Mouse (Mus musculus) intestine, embryonic 14.5 days (tissue): Measurements from ENCODE around the gene Eno3. TPM values are rescaled to one million over a fixed set of nuclear protein-coding genes. Genes with fewer than 3 reads are reported as not detected.

Experiments
- ATAC-seq: fragments of 200-750 bp; cut with Nextera tagmentation; replicated peaks from 2 replicates; pipeline ENCODE4 v1.8.0; 2017; ENCODE audit warnings: low read depth, moderate number of reproducible peaks, moderate TSS enrichment, moderate library complexity; ENCODE audit not compliant: low FRiP score, low TSS enrichment
- DNase-seq: peaks from one replicate; pipeline ENCODE4 v3.0.0-alpha.2; 2018; ENCODE audit warnings: low spot score
- H3K27ac ChIP-seq: fragments of 300-500 bp; sonication (generic); 2 replicates; pipeline ENCODE4 v1.5.1; 2014; ENCODE audit warnings: low read depth, mild to moderate bottlenecking, control low read depth
- H3K27me3 ChIP-seq: fragments of 300-500 bp; sonication (generic); replicated peaks from 2 replicates; pipeline ENCODE4 v1.6.1; 2014; ENCODE audit warnings: low read length, control low read depth; ENCODE audit not compliant: control insufficient read depth, insufficient read depth
- H3K36me3 ChIP-seq: fragments of 300-500 bp; sonication (generic); 2 replicates; pipeline ENCODE4 v1.6.1; 2014; ENCODE audit warnings: low read length, control low read depth; ENCODE audit not compliant: control insufficient read depth, insufficient read depth
- H3K4me1 ChIP-seq: fragments of 300-500 bp; sonication (generic); replicated peaks from 2 replicates; pipeline ENCODE4 v1.6.1; 2014; ENCODE audit warnings: low read length, control low read depth, mixed read lengths; ENCODE audit not compliant: control insufficient read depth, insufficient read depth
- H3K4me2 ChIP-seq: fragments of 300-500 bp; sonication (generic); 2 replicates; pipeline ENCODE4 v1.6.1; 2014; ENCODE audit warnings: low read length
- H3K4me3 ChIP-seq: fragments of 300-500 bp; sonication (generic); 2 replicates; pipeline ENCODE4 v1.5.1; 2014; ENCODE audit warnings: low read depth, low read length, control low read depth, mixed read lengths
- H3K9ac ChIP-seq: fragments of 300-500 bp; sonication (generic); 2 replicates; pipeline ENCODE4 v1.6.1; 2014; ENCODE audit warnings: mild to moderate bottlenecking, low read length
- H3K9me3 ChIP-seq: fragments of 300-500 bp; sonication (generic); 2 replicates; pipeline ENCODE4 v1.6.1; 2016; ENCODE audit warnings: low read length, control low read depth; ENCODE audit not compliant: control insufficient read depth
- WGBS: fragments of 180-500 bp; shearing (Covaris S2); extraction: QIAGEN DNeasy Blood & Tissue Kit; methylation state at CpG from one replicate; pipeline ENCODE4 v1.1.7; 2014; 5-methylcytosine and 5-hydroxymethylcytosine counted together
- polyA plus RNA-seq: library from polyadenylated mRNA; unstranded; fragments of >200 nt; fragmentation: Nextera tagmentation; extraction: Ambion mirVana; gene quantifications from 2 replicates; pipeline ENCODE4 v1.2.1, GENCODE M21; 2014

Eno3 gene
- polyA plus RNA-seq, 1 experiment from 2014 or later, result 13.5 TPM

GRCm38 (mm10) chr11:70657991-70658390, 989 bp downstream of the Eno3 start:
- Histone ChIP-seq H3K4me1 (peaks cover 23% of the 10 kb centered on the region), H3K36me3 (peaks cover 18% of the 10 kb centered on the region), H3K27me3 (no peaks in the 10 kb centered on the region), H3K9me3 (no peaks in the 10 kb centered on the region), H3K4me3 (no peak overlapping the region), H3K9ac (no peak overlapping the region), H3K4me2 (no peak overlapping the region), H3K27ac (no peak overlapping the region)
- no peak for DNase-seq
- WGBS, result 56% methylated on average over 9 of the region's 9 CpGs
- no peak for ATAC-seq

GRCm38 (mm10) chr11:70658521-70658920, 1.5 kb downstream of the Eno3 start:
- Histone ChIP-seq H3K9me3 (no peaks in the 10 kb centered on the region), H3K4me2 (no peak overlapping the region), H3K27me3 (no peaks in the 10 kb centered on the region), H3K4me3 (no peak overlapping the region), H3K9ac (no peak overlapping the region), H3K4me1 (peaks cover 23% of the 10 kb centered on the region), H3K27ac (no peak overlapping the region), H3K36me3 (peaks cover 21% of the 10 kb centered on the region)
- no peak for DNase-seq
- WGBS, result 92% methylated on average over 5 of the region's 5 CpGs
- no peak for ATAC-seq

- Histone ChIP-seq H3K9me3 (no peaks in the 10 kb centered on the region), H3K4me2 (no peak overlapping the region), H3K27me3 (no peaks in the 10 kb centered on the region), H3K4me3 (no peak overlapping the region), H3K27ac (no peak overlapping the region), H3K36me3 (peaks cover 25% of the 10 kb centered on the region), H3K9ac (no peak overlapping the region), H3K4me1 (peaks cover 23% of the 10 kb centered on the region)
- ATAC-seq (no peak), DNase-seq (no peak)
- WGBS, result 67% methylated on average over 8 of the region's 8 CpGs
Measured at GRCm38 (mm10) chr11:70658942-70659341, 1.9 kb downstream of the Eno3 start.

GRCm38 (mm10) chr11:70660571-70660970, 3.6 kb downstream of the Eno3 start:
- ATAC-seq (no peak), DNase-seq (no peak)
- Histone ChIP-seq H3K4me3 (no peak overlapping the region), H3K4me2 (no peak overlapping the region), H3K27ac (no peak overlapping the region), H3K36me3 (peaks cover 40% of the 10 kb centered on the region), H3K4me1 (peaks cover 23% of the 10 kb centered on the region), H3K9ac (no peak overlapping the region), H3K9me3 (no peaks in the 10 kb centered on the region), H3K27me3 (no peaks in the 10 kb centered on the region)
- 85% methylated on average over 8 of the region's 8 CpGs for WGBS

- H3K4me1 ChIP-seq, result peaks cover 15% of the 10 kb centered on the region
- no peak overlapping the region for H3K27ac ChIP-seq
- no peak overlapping the region for H3K4me3 ChIP-seq
- H3K9ac ChIP-seq, result no peak overlapping the region
- DNase-seq (no peak), ATAC-seq (no peak)
- WGBS, result 92% methylated on average over 8 of the region's 8 CpGs
- H3K36me3 ChIP-seq, result peaks cover 54% of the 10 kb centered on the region
- H3K4me2 ChIP-seq, result no peak overlapping the region
- no peaks in the 10 kb centered on the region for H3K27me3 ChIP-seq
- no peaks in the 10 kb centered on the region for H3K9me3 ChIP-seq
Measured at GRCm38 (mm10) chr11:70663101-70663500, 6.1 kb downstream of the Eno3 start.

GRCm38 (mm10) chr11:70663957-70664356, 7.0 kb downstream of the Eno3 start:
- H3K36me3 ChIP-seq, result peaks cover 54% of the 10 kb centered on the region

GRCm38 (mm10) chr11:70664741-70665140, 7.7 kb downstream of the Eno3 start:
- peaks cover 14% of the 10 kb centered on the region for H3K4me1 ChIP-seq
- H3K36me3 ChIP-seq, result peaks cover 54% of the 10 kb centered on the region
- DNase-seq (no peak), ATAC-seq (no peak)
- H3K4me3 ChIP-seq, result no peak overlapping the region
- H3K27ac ChIP-seq, result no peak overlapping the region
- no peaks in the 10 kb centered on the region for H3K27me3 ChIP-seq
- WGBS, result 91% methylated on average over 9 of the region's 9 CpGs
- no peak overlapping the region for H3K9ac ChIP-seq
- H3K9me3 ChIP-seq, result no peaks in the 10 kb centered on the region
- no peak overlapping the region for H3K4me2 ChIP-seq

More at GRCm38 (mm10) chr11:70663957-70664356, 7.0 kb downstream of the Eno3 start:
- H3K4me1 ChIP-seq, result peaks cover 14% of the 10 kb centered on the region
- ATAC-seq (no peak), DNase-seq (no peak)
- H3K9me3 ChIP-seq, result no peaks in the 10 kb centered on the region
- H3K27me3 ChIP-seq, result no peaks in the 10 kb centered on the region
- H3K27ac ChIP-seq, result no peak overlapping the region
- no peak overlapping the region for H3K4me2 ChIP-seq
- no peak overlapping the region for H3K4me3 ChIP-seq
- no peak overlapping the region for H3K9ac ChIP-seq
- WGBS, result 92% methylated on average over 6 of the region's 6 CpGs

GRCm38 (mm10) chr11:70666687-70667086, 9.7 kb downstream of the Eno3 start:
- DNase-seq (no peak), ATAC-seq (no peak)
- Histone ChIP-seq H3K36me3 (peaks cover 55% of the 10 kb centered on the region), H3K4me2 (no peak overlapping the region), H3K4me3 (no peak overlapping the region), H3K27ac (no peak overlapping the region), H3K27me3 (no peaks in the 10 kb centered on the region), H3K9me3 (no peaks in the 10 kb centered on the region), H3K9ac (no peak overlapping the region), H3K4me1 (peaks cover 21% of the 10 kb centered on the region)
- 94% methylated on average over 8 of the region's 8 CpGs for WGBS

- Histone ChIP-seq H3K9ac (peak overlapping the region; percentile 59), H3K27me3 (no peaks in the 10 kb centered on the region), H3K36me3 (peaks cover 50% of the 10 kb centered on the region), H3K4me2 (peak overlapping the region; percentile 88), H3K27ac (peak overlapping the region; percentile 96), H3K4me1 (peaks cover 21% of the 10 kb centered on the region), H3K9me3 (no peaks in the 10 kb centered on the region), H3K4me3 (peak overlapping the region; percentile 70)
- WGBS, result 69% methylated on average over 14 of the region's 14 CpGs
- DNase-seq (no peak), ATAC-seq (no peak)
Measured at GRCm38 (mm10) chr11:70667271-70668150, 10.5 kb downstream of the Eno3 start.
